Mouse (Mus musculus) cortical plate, adult 2 months (tissue): ENCODE measurements at regions not wholly inside any gene's neighbourhood (a gene's known extent, or its start where the extent isn't known, plus 50 kb on each side); places are given as distances from the start of the nearest gene placed in this dataset.

Experiments used
- H3K27ac ChIP-seq: fragments of 200-500 bp; 2 replicates; pipeline ENCODE4 v1.5.1; 2012; ENCODE audit warnings: low read length, control low read depth, inconsistent platforms; ENCODE audit not compliant: insufficient read depth
- H3K4me1 ChIP-seq: fragments of 200-500 bp; 2 replicates; pipeline ENCODE4 v1.6.1; 2011; ENCODE audit warnings: low read length; ENCODE audit not compliant: control insufficient read depth, insufficient read depth
- H3K4me3 ChIP-seq: fragments of 200-500 bp; 2 replicates; pipeline ENCODE4 v1.5.1; 2011; ENCODE audit warnings: mild to moderate bottlenecking, low read length, control low read depth; ENCODE audit not compliant: insufficient read depth
- CTCF ChIP-seq: fragments of 200-500 bp; IDR thresholded peaks from 2 replicates; pipeline ENCODE4 v1.5.1; 2011; ENCODE audit warnings: mild to moderate bottlenecking, control low read depth, low read length; ENCODE audit not compliant: insufficient read depth; ENCODE audit errors: extremely low read depth
- POLR2A ChIP-seq: fragments of 200-500 bp; IDR thresholded peaks from 2 replicates; pipeline ENCODE4 v1.6.1; 2011; ENCODE audit warnings: mild to moderate bottlenecking, low read length, control low read depth; ENCODE audit not compliant: insufficient read depth; ENCODE audit errors: extremely low read depth

DNA sequence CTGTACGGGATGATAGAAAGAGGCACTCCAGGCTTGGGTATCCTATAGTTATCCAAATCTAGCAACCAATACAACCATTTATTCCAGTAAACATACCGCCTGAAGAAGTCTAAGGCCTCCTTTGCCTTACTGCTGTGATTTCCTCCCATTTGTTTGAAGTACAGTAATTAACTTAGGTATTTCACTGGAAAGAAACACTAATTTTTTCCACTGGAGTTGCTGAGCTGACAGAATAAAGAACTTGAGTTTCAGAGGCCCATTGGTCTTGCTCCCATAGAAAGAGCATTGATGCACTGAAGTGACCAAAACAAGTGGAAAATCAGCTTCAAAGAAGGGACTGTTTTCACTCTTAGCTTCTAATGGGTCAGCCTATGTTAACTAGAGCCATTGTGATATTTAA is 1100.8 kb upstream of the Gm7489 start:
- no peak for TF ChIP-seq POLR2A
- no peak for TF ChIP-seq CTCF
- H3K27ac ChIP-seq, result no peak overlapping the region
- H3K4me1 ChIP-seq, result no peaks in the 10 kb centered on the region
- H3K4me3 ChIP-seq, result no peak overlapping the region

DNA sequence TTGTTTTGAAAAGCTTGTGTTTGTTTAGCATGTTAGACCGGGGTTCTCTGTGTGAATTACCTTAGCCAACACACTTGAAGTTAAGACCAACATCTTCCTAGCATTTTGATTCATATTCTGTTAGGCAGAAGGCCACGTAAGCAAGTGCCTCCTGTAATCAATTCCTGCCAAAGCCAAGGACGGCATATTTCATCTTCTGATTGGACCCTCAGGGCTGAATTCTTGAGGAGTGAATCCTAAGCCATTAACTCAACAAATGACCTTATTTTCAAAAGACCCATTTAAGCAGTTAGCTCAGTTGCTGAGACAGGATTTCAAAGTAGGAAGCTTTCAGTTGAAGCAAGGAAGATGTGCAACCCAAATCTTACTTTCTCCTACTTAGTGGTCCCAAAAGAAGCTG is 1099.5 kb upstream of the Gm7489 start:
- H3K4me1 ChIP-seq, result no peaks in the 10 kb centered on the region
- TF ChIP-seq POLR2A (no peak), CTCF (no peak)
- no peak overlapping the region for H3K4me3 ChIP-seq
- H3K27ac ChIP-seq, result no peak overlapping the region

DNA sequence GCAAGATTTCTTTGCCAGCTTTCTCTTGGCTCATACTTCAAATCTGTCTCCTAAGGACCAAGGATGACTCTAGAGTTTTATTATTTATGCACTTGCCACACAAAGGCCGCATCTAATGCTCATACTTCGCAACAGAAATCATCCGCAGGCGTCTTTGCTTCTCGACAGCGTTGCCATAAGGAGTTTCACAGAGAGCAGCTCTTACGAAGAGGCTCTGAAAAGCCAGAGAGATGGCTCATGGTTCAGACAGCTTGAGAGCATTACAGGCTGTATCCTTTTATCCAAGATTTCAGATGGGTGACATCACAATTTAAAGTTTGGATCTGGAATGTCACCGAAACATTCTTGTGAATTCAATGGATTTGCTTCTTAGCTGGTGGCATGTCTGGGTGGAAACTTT is 1098.7 kb upstream of the Gm7489 start:
- no peak overlapping the region for H3K4me3 ChIP-seq
- no peaks in the 10 kb centered on the region for H3K4me1 ChIP-seq
- no peak for TF ChIP-seq POLR2A
- TF ChIP-seq CTCF, result no peak

DNA sequence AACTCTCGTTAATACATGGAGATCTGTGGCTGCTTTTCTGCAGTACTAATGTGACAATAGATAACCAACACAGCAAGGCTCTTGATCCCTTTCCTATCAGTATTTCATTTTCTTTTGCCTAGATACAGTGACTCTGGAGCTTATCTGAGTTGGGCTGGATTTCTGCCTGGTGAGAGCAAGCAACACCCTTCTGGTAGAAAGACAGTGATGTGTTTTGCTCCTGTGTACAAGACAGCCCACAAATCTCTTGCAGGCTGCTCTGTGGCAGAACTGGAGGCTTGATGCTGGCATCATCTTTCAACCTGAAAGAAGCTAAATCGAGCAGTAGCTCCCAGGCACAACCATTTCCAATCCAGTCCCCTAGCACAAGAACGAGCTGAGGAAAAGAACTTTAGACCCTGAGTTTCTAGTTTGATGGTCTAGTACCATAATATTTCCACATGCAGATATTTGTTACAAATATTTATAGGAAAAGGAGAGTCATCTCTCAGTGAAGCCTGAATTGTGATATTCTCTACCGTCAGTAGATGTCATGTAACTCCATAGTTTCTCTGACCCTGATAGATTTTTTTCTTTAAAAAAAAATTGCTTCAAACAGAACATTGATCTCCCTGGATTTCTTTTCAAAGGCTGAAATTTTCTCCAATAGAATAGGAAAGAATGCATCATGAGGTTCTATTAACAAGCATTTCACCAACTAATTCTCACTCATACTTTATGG is 1079.1 kb upstream of the Gm7489 start:
- TF ChIP-seq CTCF (no peak), POLR2A (no peak)
- no peak overlapping the region for H3K27ac ChIP-seq
- H3K4me1 ChIP-seq, result no peaks in the 10 kb centered on the region

More for the DNA sequence above, 1098.7 kb upstream of the Gm7489 start:
- H3K27ac ChIP-seq, result no peak overlapping the region

DNA sequence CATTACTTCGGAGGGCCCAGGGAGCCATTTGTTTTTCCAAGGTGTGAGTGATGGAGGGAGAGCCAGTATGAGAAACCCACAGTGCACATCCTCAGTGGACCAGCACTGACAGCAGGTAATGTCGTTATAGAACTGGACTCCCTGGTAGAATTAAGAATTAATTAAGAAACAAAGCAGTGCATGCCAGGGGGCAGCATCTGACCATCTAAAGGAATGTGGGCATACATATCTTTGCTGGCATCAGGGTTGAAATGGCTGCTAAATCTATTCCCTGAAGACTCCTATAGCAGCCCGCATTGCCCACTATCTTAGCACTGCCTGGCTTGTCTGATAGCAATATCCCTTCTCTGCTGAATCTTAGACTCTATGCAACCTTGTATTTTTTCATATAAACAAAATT is 1076.1 kb upstream of the Gm7489 start:
- Histone ChIP-seq H3K27ac (no peak overlapping the region), H3K4me3 (no peak overlapping the region), H3K4me1 (no peaks in the 10 kb centered on the region)
- no peak for TF ChIP-seq POLR2A
- peak; percentile 44 for TF ChIP-seq CTCF

More for the DNA sequence above, 1079.1 kb upstream of the Gm7489 start:
- H3K4me3 ChIP-seq, result no peak overlapping the region

DNA sequence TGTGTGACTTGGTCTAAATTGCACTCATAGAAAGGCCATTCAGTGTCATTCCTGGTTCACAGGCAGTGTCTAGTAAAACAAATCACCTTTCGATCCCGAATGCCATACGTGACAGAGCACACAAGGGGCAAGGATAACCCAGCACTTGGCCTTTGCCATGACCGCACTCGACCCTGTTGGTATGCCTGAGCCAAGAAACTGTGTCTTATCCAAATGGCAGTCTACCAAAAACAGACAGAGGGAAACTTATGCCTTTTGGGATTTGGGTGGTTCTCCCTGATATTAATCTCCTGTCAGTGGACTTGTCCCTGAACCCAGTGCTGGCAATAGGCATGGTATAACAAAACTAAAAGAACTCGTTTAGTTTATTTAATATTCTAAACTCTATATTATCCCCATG is 1063.9 kb upstream of the Gm7489 start:
- TF ChIP-seq POLR2A (no peak), CTCF (no peak)
- H3K4me3 ChIP-seq, result no peak overlapping the region
- no peaks in the 10 kb centered on the region for H3K4me1 ChIP-seq
- no peak overlapping the region for H3K27ac ChIP-seq

DNA sequence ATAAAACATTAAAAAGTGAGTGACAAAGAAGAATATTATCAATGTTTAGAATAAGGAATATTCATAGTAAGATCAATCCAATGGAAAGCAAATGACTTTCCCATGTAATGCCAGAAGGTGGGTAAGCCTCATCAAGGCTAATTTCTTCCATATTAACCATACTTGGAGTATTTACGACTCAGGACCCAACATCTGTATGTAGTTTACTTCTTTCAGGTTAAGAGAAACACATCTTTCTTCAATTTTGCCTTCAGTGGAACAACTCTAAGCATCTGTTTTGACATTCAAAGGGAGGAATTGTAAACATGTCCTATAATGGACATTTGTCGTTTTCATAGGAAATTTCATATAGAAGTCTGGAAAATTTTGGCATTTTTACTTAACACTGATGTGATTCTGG is 1047.8 kb upstream of the Gm7489 start:
- no peak for TF ChIP-seq POLR2A
- no peak for TF ChIP-seq CTCF
- Histone ChIP-seq H3K27ac (no peak overlapping the region), H3K4me1 (no peaks in the 10 kb centered on the region), H3K4me3 (no peak overlapping the region)

DNA sequence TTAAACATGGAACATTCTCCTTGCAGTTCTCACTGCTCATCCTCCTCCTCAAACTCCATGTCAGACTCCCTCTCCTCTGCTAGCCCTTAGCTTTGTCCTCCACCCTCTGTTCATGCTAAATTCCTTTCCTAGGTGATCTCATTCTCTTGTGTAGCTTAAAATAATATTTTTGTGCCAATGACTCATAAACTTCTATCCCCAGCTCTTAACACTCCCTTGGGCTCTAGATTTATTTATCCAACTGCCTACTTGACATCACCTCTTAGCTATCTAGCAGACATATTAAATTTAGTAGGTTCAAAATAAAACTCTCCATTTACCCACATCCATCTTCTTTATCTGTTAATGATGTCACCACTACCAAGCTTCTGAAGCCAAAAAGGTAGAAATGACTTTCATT is 1036.6 kb upstream of the Gm7489 start:
- no peak overlapping the region for H3K4me3 ChIP-seq
- no peaks in the 10 kb centered on the region for H3K4me1 ChIP-seq
- TF ChIP-seq CTCF (no peak), POLR2A (no peak)
- H3K27ac ChIP-seq, result no peak overlapping the region

DNA sequence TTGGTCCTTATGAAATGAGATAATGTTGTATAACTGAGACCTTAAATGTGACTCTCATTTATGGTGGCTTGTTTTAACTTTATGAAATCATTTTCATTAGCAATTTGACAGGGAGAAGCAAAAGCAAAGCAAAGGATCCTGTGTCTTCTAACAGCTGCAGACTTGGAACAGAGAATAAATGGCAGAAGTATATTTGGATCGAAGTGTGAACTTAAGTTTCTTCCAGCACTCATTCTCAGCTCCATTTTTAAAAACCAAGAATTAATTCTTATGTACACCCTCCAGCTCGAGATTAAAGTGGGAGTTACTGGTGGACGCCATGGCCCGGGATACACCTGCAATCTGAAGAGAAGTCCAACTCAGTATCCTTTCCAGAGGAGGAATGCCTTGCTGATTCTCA is 1026.0 kb upstream of the Gm7489 start:
- Histone ChIP-seq H3K4me1 (no peaks in the 10 kb centered on the region), H3K4me3 (no peak overlapping the region), H3K27ac (peak overlapping the region; percentile 48; the same call in 1 of the 2 replicates)
- TF ChIP-seq CTCF (no peak), POLR2A (no peak)

DNA sequence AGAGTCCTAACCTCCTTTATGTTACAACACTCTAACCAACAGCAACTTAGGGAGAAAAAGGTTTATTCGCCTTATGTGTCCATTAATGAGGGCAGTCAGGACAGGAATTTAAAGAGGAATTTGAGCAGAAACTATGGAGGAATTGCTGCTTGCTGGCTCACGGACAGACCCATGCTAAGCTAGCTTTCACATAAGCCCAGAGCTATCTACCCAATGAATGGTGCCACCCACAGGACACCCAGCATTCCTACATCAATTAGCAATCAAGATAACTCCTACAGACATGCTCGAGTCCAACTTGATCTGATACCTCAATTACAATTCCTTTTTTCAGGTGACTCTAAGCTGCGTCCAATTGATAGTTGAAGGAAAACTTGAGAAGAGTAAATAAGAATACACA is 1021.2 kb upstream of the Gm7489 start:
- H3K27ac ChIP-seq, result no peak overlapping the region
- no peak overlapping the region for H3K4me3 ChIP-seq
- TF ChIP-seq CTCF, result no peak
- TF ChIP-seq POLR2A, result no peak
- peaks cover 1% of the 10 kb centered on the region; the same call in 1 of the 2 replicates for H3K4me1 ChIP-seq
